Mouse (Mus musculus) MEL (cell line): ENCODE results near the gene Wbp2. TPM values are rescaled to one million over a fixed set of nuclear protein-coding genes. Genes with fewer than 3 reads are reported as not detected.

Source experiments
- DNase-seq: peaks from one replicate; pipeline ENCODE4 v3.0.0; 2011; ENCODE audit warnings: low read depth, low spot score
- H3K27ac ChIP-seq: 2 replicates; pipeline ENCODE4 v1.5.1; 2012; ENCODE audit warnings: low read depth, mild to moderate bottlenecking, control low read depth, low read length, moderate library complexity; ENCODE audit not compliant: control insufficient read depth
- H3K27me3 ChIP-seq, 2 experiments: fragments of 150-350 bp in 1 of 2; sonication (generic) in 1 of 2; 2 replicates each; pipeline ENCODE4 v1.6.1; 2012; ENCODE audit warnings: low read length in 2 of 2, mild to moderate bottlenecking in 2 of 2, improper control_type of control experiment in 1 of 2, moderate library complexity in 1 of 2; ENCODE audit not compliant: insufficient read depth in 2 of 2, control insufficient read depth in 1 of 2
- H3K36me3 ChIP-seq, 2 experiments: 2 replicates each; pipeline ENCODE4 v1.6.1; 2012 to 2014; ENCODE audit warnings: low read length in 2 of 2, improper control_type of control experiment in 1 of 2, inconsistent platforms in 1 of 2, mild to moderate bottlenecking in 1 of 2; ENCODE audit not compliant: insufficient read depth in 2 of 2, control insufficient read depth in 1 of 2
- H3K4me1 ChIP-seq, 2 experiments: fragments of 150-350 bp in 1 of 2; sonication (generic) in 1 of 2; 2 replicates each; pipeline ENCODE4 v1.6.1; 2012; ENCODE audit warnings: low read length in 2 of 2, improper control_type of control experiment in 1 of 2, mild to moderate bottlenecking in 1 of 2; ENCODE audit not compliant: insufficient read depth in 2 of 2, control insufficient read depth in 1 of 2
- H3K4me3 ChIP-seq, 2 experiments: fragments of 150-350 bp in 1 of 2; sonication (generic) in 1 of 2; 2 replicates each; pipeline ENCODE4 v1.5.1; 2012; ENCODE audit warnings: low read depth in 2 of 2, low read length in 2 of 2, mild to moderate bottlenecking in 2 of 2, moderate library complexity in 2 of 2, control low read depth in 1 of 2, improper control_type of control experiment in 1 of 2; ENCODE audit not compliant: control insufficient read depth in 1 of 2, insufficient read depth in 1 of 2
- H3K79me2 ChIP-seq: 2 replicates; pipeline ENCODE4 v1.6.1; 2012; ENCODE audit warnings: mild to moderate bottlenecking, low read length, moderate library complexity; ENCODE audit not compliant: control insufficient read depth, poor library complexity, insufficient read depth
- H3K9ac ChIP-seq: 2 replicates; pipeline ENCODE4 v1.6.1; 2012; ENCODE audit warnings: low read depth, mild to moderate bottlenecking, control low read depth, low read length, moderate library complexity; ENCODE audit not compliant: control insufficient read depth, poor library complexity, severe bottlenecking
- H3K9me3 ChIP-seq: fragments of 150-350 bp; sonication (generic); replicated peaks from 2 replicates; pipeline ENCODE4 v1.6.1; 2012; ENCODE audit warnings: mild to moderate bottlenecking, low read length, improper control_type of control experiment, moderate library complexity; ENCODE audit not compliant: insufficient read depth
- BHLHE40 ChIP-seq: IDR thresholded peaks from 2 replicates; pipeline ENCODE4 v1.6.1; 2012; ENCODE audit warnings: low read depth, mild to moderate bottlenecking, inconsistent platforms, low read length, improper control_type of control experiment, borderline replicate concordance
- CHD1 ChIP-seq: IDR thresholded peaks from 2 replicates; pipeline ENCODE4 v1.6.1; 2012; ENCODE audit warnings: low read depth, mild to moderate bottlenecking, inconsistent platforms, low read length, improper control_type of control experiment
- CTCF ChIP-seq, 3 experiments: IDR thresholded peaks in 2 of 3; conservative IDR thresholded peaks in 1 of 3; 2 replicates each; pipeline ENCODE4 v1.5.1; 2011 to 2012; ENCODE audit warnings: low read length in 3 of 3, low read depth in 2 of 3, mild to moderate bottlenecking in 2 of 3, improper control_type of control experiment in 1 of 3, inconsistent platforms in 1 of 3, mixed read lengths in 1 of 3, moderate library complexity in 1 of 3; ENCODE audit not compliant: control insufficient read depth in 1 of 3, insufficient read depth in 1 of 3, poor library complexity in 1 of 3, severe bottlenecking in 1 of 3
- EP300 ChIP-seq, 2 experiments: IDR thresholded peaks; 2 replicates each; pipeline ENCODE4 v1.6.1; 2011; ENCODE audit warnings: improper control_type of control experiment in 2 of 2, low read length in 2 of 2, low read depth in 1 of 2, mild to moderate bottlenecking in 1 of 2
- GABPA ChIP-seq: IDR thresholded peaks from 2 replicates; pipeline ENCODE4 v1.6.1; 2012; ENCODE audit warnings: low read depth, mild to moderate bottlenecking, inconsistent platforms, low read length, improper control_type of control experiment, moderate library complexity
- GATA1 ChIP-seq: IDR thresholded peaks from 2 replicates; pipeline ENCODE4 v1.6.1; 2011; ENCODE audit warnings: low read depth, low read length, improper control_type of control experiment
- JUND ChIP-seq: IDR thresholded peaks from 2 replicates; pipeline ENCODE4 v1.6.1; 2011; ENCODE audit warnings: low read depth, mild to moderate bottlenecking, improper control_type of control experiment, low read length
- KAT2A ChIP-seq: conservative IDR thresholded peaks from 2 replicates; pipeline ENCODE4 v1.6.1; 2012; ENCODE audit warnings: low read depth, low read length, improper control_type of control experiment, inconsistent platforms
- MAFK ChIP-seq: IDR thresholded peaks from 2 replicates; pipeline ENCODE4 v1.6.1; 2011; ENCODE audit warnings: low read depth, mild to moderate bottlenecking, low read length, improper control_type of control experiment, borderline replicate concordance
- MAX ChIP-seq: IDR thresholded peaks from 2 replicates; pipeline ENCODE4 v1.6.1; 2011; ENCODE audit warnings: low read length, improper control_type of control experiment
- MEF2A ChIP-seq: IDR thresholded peaks from 2 replicates; pipeline ENCODE4 v1.6.1; 2014; ENCODE audit warnings: low read depth, mild to moderate bottlenecking, inconsistent platforms, low read length, improper control_type of control experiment; ENCODE audit not compliant: poor library complexity, insufficient replicate concordance, severe bottlenecking; ENCODE audit errors: extremely low read depth
- MXI1 ChIP-seq: IDR thresholded peaks from 2 replicates; pipeline ENCODE4 v1.6.1; 2011; ENCODE audit warnings: mild to moderate bottlenecking, low read depth, low read length, improper control_type of control experiment
- MYB ChIP-seq: IDR thresholded peaks from 2 replicates; pipeline ENCODE4 v1.6.1; 2011; ENCODE audit warnings: mild to moderate bottlenecking, low read depth, low read length, improper control_type of control experiment
- POLR2A ChIP-seq, 2 experiments: IDR thresholded peaks; 2 replicates each; pipeline ENCODE4 v1.6.1; 2011 to 2012; ENCODE audit warnings: low read length in 2 of 2, mild to moderate bottlenecking in 2 of 2, control low read depth in 1 of 2, improper control_type of control experiment in 1 of 2, low read depth in 1 of 2, moderate library complexity in 1 of 2; ENCODE audit not compliant: control insufficient read depth in 1 of 2, insufficient read depth in 1 of 2, poor library complexity in 1 of 2
- POLR2AphosphoS2 ChIP-seq: IDR thresholded peaks from 2 replicates; pipeline ENCODE4 v1.6.1; 2011; ENCODE audit warnings: low read length, improper control_type of control experiment
- POLR2AphosphoS5 ChIP-seq: IDR thresholded peaks from 2 replicates; pipeline ENCODE4 v1.6.1; 2012; ENCODE audit warnings: low read depth, borderline replicate concordance, mild to moderate bottlenecking, inconsistent platforms, low read length, moderate library complexity, mixed read lengths
- SIN3A ChIP-seq: IDR thresholded peaks from 2 replicates; pipeline ENCODE4 v1.6.1; 2012; ENCODE audit warnings: low read length, improper control_type of control experiment, inconsistent platforms
- SMC3 ChIP-seq: IDR thresholded peaks from 2 replicates; pipeline ENCODE4 v1.6.1; 2011; ENCODE audit warnings: low read depth, low read length, improper control_type of control experiment
- TBP ChIP-seq: IDR thresholded peaks from 2 replicates; pipeline ENCODE4 v1.8.0; 2011; ENCODE audit warnings: low read depth, low read length, improper control_type of control experiment
- USF1 ChIP-seq: IDR thresholded peaks from 2 replicates; pipeline ENCODE4 v1.6.1; 2014; ENCODE audit warnings: low read depth, mild to moderate bottlenecking, inconsistent platforms, low read length, improper control_type of control experiment, moderate library complexity
- ZKSCAN1 ChIP-seq: IDR thresholded peaks from 2 replicates; pipeline ENCODE4 v1.6.1; 2012; ENCODE audit warnings: low read depth, mild to moderate bottlenecking, inconsistent platforms, low read length, improper control_type of control experiment, moderate library complexity
- polyA plus RNA-seq, 2 experiments: library from polyadenylated mRNA; stranded (reverse) in 1 of 2; unstranded in 1 of 2; fragments of >175 nt in 1 of 2; fragments of >200 nt in 1 of 2; gene quantifications; 2 replicates each; pipeline versions ENCODE4 v1.2.1 to v1.2.4; 2012; ENCODE audit warnings: low replicate concordance in 2 of 2, low read depth in 1 of 2; ENCODE audit not compliant: insufficient read length in 2 of 2, insufficient read depth in 1 of 2, missing spikeins in 1 of 2
- total RNA-seq: library from RNA; depleted of rRNA; stranded (reverse); fragments of 300-350 nt; gene quantifications from 2 replicates; pipeline ENCODE4 v1.2.3, GENCODE M21; 2012

The Wbp2 gene
- total and polyA plus RNA-seq, 3 experiments: 16.5 to 75.8 TPM; not detected in 1

DNA sequence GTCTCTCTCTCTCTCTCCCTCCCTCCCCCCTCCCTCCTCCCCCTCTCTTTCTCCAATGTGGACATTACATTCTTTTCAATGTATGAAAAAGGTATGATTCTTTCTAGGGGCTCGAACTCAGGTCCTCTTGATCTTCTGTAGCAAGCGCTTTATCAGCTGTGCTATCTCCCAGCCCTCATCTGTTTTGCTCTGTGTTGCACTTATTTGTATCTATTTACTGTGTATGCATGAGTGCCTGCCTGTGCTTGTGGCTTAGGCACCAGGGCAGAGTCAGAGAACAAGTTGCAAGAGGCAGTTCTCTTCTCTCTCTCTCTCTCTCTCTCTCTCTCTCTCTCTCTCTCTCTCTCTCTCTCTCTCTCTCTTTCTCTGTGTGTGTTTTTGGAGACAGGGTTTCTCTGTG lies 18.3 kb upstream of the Wbp2 start:
- H3K9ac ChIP-seq: no peak overlapping the region
- peaks cover 0 to 12% of the 10 kb centered on the region in 2 experiments; a peak in 2 of 4 replicates for H3K36me3 ChIP-seq
- TF ChIP-seq MEF2A: no peak
- peak; percentile 90 for TF ChIP-seq TBP
- TF ChIP-seq GATA1: peak; percentile 36
- DNase-seq: no peak
- peaks cover 9 to 16% of the 10 kb centered on the region in 2 experiments for H3K4me1 ChIP-seq
- H3K27ac ChIP-seq: no peak overlapping the region
- H3K4me3 ChIP-seq: no peak overlapping the region
- H3K27me3 ChIP-seq: no peaks in the 10 kb centered on the region
- no peaks in the 10 kb centered on the region for H3K79me2 ChIP-seq
- no peaks in the 10 kb centered on the region for H3K9me3 ChIP-seq

DNA sequence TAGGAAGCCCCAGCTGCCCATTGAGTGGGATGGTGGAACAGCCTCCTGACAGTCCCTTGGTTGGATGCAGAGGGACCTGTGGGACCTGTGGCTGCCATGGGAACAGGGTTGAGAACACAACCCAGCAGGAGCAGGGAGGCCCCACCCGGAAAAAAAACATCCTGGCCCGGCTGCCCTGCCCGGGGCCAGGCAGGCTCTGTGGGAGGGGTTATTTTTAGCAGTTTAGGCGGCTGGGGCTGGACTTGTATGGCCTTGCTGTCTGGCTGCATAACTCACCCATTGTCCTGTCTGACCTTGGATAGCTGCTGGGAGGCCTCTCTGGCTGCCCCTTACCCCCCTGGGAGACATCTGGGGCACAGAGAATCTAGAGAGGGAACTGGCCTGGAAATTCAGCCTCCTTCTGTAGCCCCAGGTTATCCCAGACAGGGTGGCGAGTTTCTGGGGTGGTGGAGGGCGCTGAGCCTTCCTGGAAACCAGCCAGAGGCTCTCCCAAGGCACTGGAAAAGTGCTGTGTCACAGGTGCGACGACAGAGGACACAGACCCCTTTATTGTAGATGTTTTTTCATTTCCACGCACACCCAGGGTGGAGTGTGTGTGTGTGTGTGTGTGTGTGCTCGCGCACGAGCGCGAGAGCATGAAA lies 17.3 kb upstream of the Wbp2 start:
- H3K9ac ChIP-seq: no peak overlapping the region; the same call in 1 of the 2 replicates
- no peaks in the 10 kb centered on the region for H3K9me3 ChIP-seq
- H3K4me3 ChIP-seq: no peak overlapping the region
- H3K79me2 ChIP-seq: no peaks in the 10 kb centered on the region
- peaks cover 0 to 21% of the 10 kb centered on the region in 2 experiments; a peak in 2 of 4 replicates for H3K36me3 ChIP-seq
- no peak for DNase-seq
- TF ChIP-seq GABPA (peak; percentile 37; the same call in 1 of the 2 replicates), MEF2A (no peak), SIN3A (0 out of 2 replicates have a peak, but pooled peaks have one; percentile 25)
- no peaks in the 10 kb centered on the region for H3K27me3 ChIP-seq
- H3K27ac ChIP-seq: no peak overlapping the region
- peaks cover 11 to 26% of the 10 kb centered on the region in 2 experiments for H3K4me1 ChIP-seq

GRCm38 (mm10) chr11:116103572-116103971 lies 16.8 kb upstream of the Wbp2 start:
- no peak overlapping the region for H3K4me3 ChIP-seq
- no peak for DNase-seq
- TF ChIP-seq SMC3 (no peak), GABPA (no peak), EP300 (IDR thresholded peaks at IDR 0.05; ENCODE audit: low read depth in 1 of 2, low read length in 2 of 2) (no peak), GATA1 (no peak), POLR2A (IDR thresholded peaks at IDR 0.05; ENCODE audit: control insufficient read depth in 1 of 2, insufficient read depth in 1 of 2, low read depth in 1 of 2, low read length in 2 of 2, poor library complexity in 1 of 2) (no peak), KAT2A (no peak), CHD1 (no peak), JUND (no peak), BHLHE40 (no peak), MAFK (no peak), POLR2AphosphoS2 (no peak), POLR2AphosphoS5 (no peak), MYB (no peak), USF1 (no peak), ZKSCAN1 (no peak), MAX (no peak), CTCF (IDR thresholded peaks at IDR 0.05 in 2 of 3, conservative IDR thresholded peaks at IDR 0.05 in 1 of 3; ENCODE audit: control insufficient read depth in 1 of 3, insufficient read depth in 1 of 3, low read depth in 2 of 3, low read length in 3 of 3, poor library complexity in 1 of 3, severe bottlenecking in 1 of 3) (no peak), MXI1 (no peak)
- TF ChIP-seq, all 39 proteins: peak for 0
- peaks cover 0 to 24% of the 10 kb centered on the region in 2 experiments; a peak in 2 of 4 replicates for H3K36me3 ChIP-seq
- H3K9ac ChIP-seq: no peak overlapping the region
- H3K27ac ChIP-seq: no peak overlapping the region
- H3K79me2 ChIP-seq: no peaks in the 10 kb centered on the region
- H3K4me1 ChIP-seq: peaks cover 11 to 29% of the 10 kb centered on the region in 2 experiments
- no peaks in the 10 kb centered on the region for H3K9me3 ChIP-seq
- H3K27me3 ChIP-seq: no peaks in the 10 kb centered on the region
